Mouse (Mus musculus) forebrain, embryonic 14.5 days (tissue): ENCODE results near the gene Kdsr. TPM values are rescaled to one million over a fixed set of nuclear protein-coding genes. Genes with fewer than 3 reads are reported as not detected.

Experiments used
- ATAC-seq: fragments of 200-750 bp; cut with Nextera tagmentation; 2 replicates; pipeline ENCODE4 v1.8.0; 2017; ENCODE audit warnings: mild to moderate bottlenecking, moderate library complexity
- DNase-seq: peaks from one replicate; pipeline ENCODE4 v3.0.0-alpha.2; 2015; ENCODE audit warnings: low spot score
- H3K27ac ChIP-seq: fragments of 300-500 bp; sonication (generic); 2 replicates; pipeline ENCODE4 v1.5.1; 2014; ENCODE audit warnings: low read depth, mild to moderate bottlenecking, control low read depth, low read length, moderate library complexity
- H3K27me3 ChIP-seq: fragments of 300-500 bp; sonication (generic); replicated peaks from 2 replicates; pipeline ENCODE4 v1.6.1; 2014; ENCODE audit warnings: low read length, control low read depth, mixed read lengths; ENCODE audit not compliant: control insufficient read depth, insufficient read depth
- H3K36me3 ChIP-seq: fragments of 300-500 bp; sonication (generic); 2 replicates; pipeline ENCODE4 v1.6.1; 2014; ENCODE audit warnings: low read length, control low read depth; ENCODE audit not compliant: control insufficient read depth, insufficient read depth
- H3K4me1 ChIP-seq: fragments of 300-500 bp; sonication (generic); 2 replicates; pipeline ENCODE4 v1.6.1; 2014; ENCODE audit warnings: antibody characterized with exemption, low read length, control low read depth; ENCODE audit not compliant: control insufficient read depth, insufficient read depth
- H3K4me2 ChIP-seq: fragments of 300-500 bp; sonication (generic); 2 replicates; pipeline ENCODE4 v1.6.1; 2014; ENCODE audit warnings: mild to moderate bottlenecking, control low read depth, low read length
- H3K4me3 ChIP-seq: fragments of 300-500 bp; sonication (generic); 2 replicates; pipeline ENCODE4 v1.5.1; 2014; ENCODE audit warnings: low read depth, low read length, control low read depth
- H3K9ac ChIP-seq: fragments of 300-500 bp; sonication (generic); 2 replicates; pipeline ENCODE4 v1.6.1; 2014; ENCODE audit warnings: mild to moderate bottlenecking, low read length, control low read depth, moderate library complexity
- H3K9me3 ChIP-seq: fragments of 300-500 bp; sonication (generic); replicated peaks from 2 replicates; pipeline ENCODE4 v1.6.1; 2016; ENCODE audit warnings: low read length, control low read depth, mixed read lengths; ENCODE audit not compliant: control insufficient read depth
- WGBS: fragments of 180-500 bp; shearing (Covaris S2); extraction: QIAGEN DNeasy Blood & Tissue Kit; methylation state at CpG from one replicate; pipeline ENCODE4 v1.1.7; 2014; 5-methylcytosine and 5-hydroxymethylcytosine counted together
- polyA plus RNA-seq: library from polyadenylated mRNA; unstranded; fragments of >200 nt; fragmentation: Nextera tagmentation; extraction: Ambion mirVana; gene quantifications from 2 replicates; pipeline ENCODE4 v1.2.1, GENCODE M21; 2014

Gene Kdsr
- polyA plus RNA-seq, 1 experiment from 2014 or later = 13.7 TPM

DNA sequence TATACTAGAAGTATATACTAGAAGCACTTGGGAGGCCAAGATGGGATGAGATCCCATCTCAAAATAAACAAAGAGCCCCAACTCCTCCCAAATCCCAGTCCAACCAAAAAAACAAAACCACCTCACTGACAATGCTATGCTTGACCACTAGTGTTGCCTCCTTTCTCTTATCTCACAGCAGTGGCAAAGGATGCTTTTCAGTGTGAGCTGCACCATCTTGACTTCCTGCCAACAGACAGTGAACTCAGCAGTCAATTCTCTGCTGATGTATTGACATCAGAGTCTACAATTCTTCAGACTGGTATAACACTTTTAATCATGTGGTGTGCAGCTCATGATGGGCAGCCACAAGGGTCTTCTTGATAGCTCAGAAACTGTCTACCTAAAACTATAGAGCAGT, 9.2 kb upstream of the Kdsr start:
- peaks cover 50% of the 10 kb centered on the region for H3K36me3 ChIP-seq

DNA sequence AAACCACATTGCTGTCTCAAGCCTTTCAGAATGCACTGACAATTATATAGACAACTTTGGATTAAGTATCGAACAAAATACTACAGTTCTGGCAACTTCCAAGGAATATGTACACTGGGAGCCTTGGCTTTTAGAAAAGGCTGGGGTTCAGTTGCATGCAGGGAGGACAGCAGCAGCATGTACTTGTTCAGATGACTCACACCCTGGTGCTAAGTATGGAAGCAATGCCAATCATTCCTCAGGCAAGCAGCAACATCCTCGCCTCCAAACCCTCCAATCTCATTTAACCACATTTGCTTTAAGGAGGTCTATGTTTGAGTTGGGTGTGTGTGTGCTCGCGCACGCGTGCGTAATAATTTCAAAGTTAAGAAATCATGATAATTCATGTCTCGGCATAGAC, 6.2 kb upstream of the Kdsr start:
- H3K9me3 ChIP-seq = no peaks in the 10 kb centered on the region
- no peak overlapping the region for H3K4me3 ChIP-seq
- peaks cover 35% of the 10 kb centered on the region for H3K36me3 ChIP-seq
- no peak overlapping the region for H3K4me2 ChIP-seq
- no peak for DNase-seq
- 95% methylated on average over 8 of the region's 8 CpGs for WGBS
- no peaks in the 10 kb centered on the region for H3K4me1 ChIP-seq
- H3K27ac ChIP-seq = no peak overlapping the region
- no peaks in the 10 kb centered on the region for H3K27me3 ChIP-seq
- ATAC-seq = no peak
- H3K9ac ChIP-seq = no peak overlapping the region

More for the DNA sequence above, 9.2 kb upstream of the Kdsr start:
- Histone ChIP-seq H3K9ac (no peak overlapping the region), H3K4me3 (no peak overlapping the region), H3K9me3 (no peaks in the 10 kb centered on the region), H3K4me1 (no peaks in the 10 kb centered on the region), H3K27ac (no peak overlapping the region), H3K4me2 (no peak overlapping the region), H3K27me3 (no peaks in the 10 kb centered on the region)
- ATAC-seq (no peak), DNase-seq (peak; percentile 1)

DNA sequence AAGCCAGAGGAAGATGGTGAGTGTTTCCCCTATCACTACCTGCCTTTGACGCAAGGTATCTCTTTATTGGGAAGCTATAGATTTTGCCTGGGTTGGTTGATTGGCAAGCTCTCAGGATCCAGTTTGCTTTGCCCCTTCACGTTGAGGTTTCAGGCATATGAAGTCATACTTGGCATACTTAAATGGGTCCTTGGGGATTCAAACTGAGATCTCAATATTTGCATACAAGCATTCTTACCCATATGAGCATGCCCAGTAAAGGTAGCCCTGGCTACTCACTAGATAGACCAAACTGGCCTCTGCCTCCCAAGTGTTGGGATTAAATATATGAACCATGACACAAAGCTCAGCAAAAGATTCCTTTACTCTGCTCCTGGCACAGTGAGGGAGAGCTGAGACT, 5.3 kb upstream of the Kdsr start:
- H3K27ac ChIP-seq = no peak overlapping the region
- 88% methylated on average over 2 of the region's 2 CpGs for WGBS
- H3K27me3 ChIP-seq = no peaks in the 10 kb centered on the region
- no peaks in the 10 kb centered on the region for H3K4me1 ChIP-seq
- no peak for DNase-seq
- H3K9me3 ChIP-seq = no peaks in the 10 kb centered on the region
- no peak overlapping the region for H3K4me3 ChIP-seq
- no peak overlapping the region for H3K4me2 ChIP-seq
- H3K9ac ChIP-seq = no peak overlapping the region
- ATAC-seq = no peak
- peaks cover 27% of the 10 kb centered on the region for H3K36me3 ChIP-seq

DNA sequence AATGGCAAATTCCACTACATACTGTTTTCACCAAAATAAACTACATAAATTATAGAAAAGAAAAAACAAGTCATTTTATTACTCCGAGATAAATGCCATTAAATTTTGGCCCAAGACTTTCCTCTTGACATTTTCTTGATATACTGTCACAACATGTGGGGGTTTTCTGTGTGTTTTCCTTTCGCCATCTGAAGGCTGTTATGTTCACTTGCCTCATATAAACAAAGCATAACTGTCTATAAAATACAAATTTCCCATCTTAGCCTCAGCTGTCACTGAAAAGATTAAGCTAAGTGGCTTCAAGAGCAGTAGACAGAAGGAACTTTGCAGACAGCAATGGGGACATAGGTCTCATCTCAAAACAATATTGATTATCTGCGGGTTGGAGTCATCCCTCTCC, 4.8 kb upstream of the Kdsr start:
- H3K4me1 ChIP-seq = no peaks in the 10 kb centered on the region
- 92% methylated on average over 3 of the region's 3 CpGs for WGBS
- H3K36me3 ChIP-seq = peaks cover 24% of the 10 kb centered on the region
- H3K4me2 ChIP-seq = no peak overlapping the region
- DNase-seq (no peak), ATAC-seq (no peak)
- H3K9ac ChIP-seq = no peak overlapping the region
- no peak overlapping the region for H3K27ac ChIP-seq
- no peak overlapping the region for H3K4me3 ChIP-seq
- H3K27me3 ChIP-seq = no peaks in the 10 kb centered on the region
- H3K9me3 ChIP-seq = no peaks in the 10 kb centered on the region

DNA sequence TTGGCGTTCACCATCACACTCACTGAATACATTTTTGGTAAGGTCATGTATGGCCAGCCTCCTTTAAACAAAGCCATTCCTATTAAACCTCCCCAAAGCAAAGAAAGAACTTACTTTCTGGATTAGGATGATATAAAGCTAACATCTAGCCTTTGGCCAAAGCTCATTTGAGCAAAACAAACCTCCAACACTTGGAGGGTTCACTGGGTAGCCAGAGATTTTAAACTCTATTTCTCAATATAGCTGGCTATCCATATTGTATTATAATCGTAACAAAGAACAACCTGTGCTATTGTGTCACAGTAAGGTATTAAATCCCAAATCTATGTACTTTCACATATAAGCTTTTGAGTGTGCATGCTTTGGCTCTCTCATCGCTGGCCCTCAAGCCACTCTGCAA, 1.2 kb upstream of the Kdsr start:
- Histone ChIP-seq H3K4me2 (no peak overlapping the region), H3K27me3 (no peaks in the 10 kb centered on the region), H3K9ac (no peak overlapping the region), H3K36me3 (peaks cover 8% of the 10 kb centered on the region; the same call in 1 of the 2 replicates), H3K27ac (no peak overlapping the region), H3K9me3 (no peaks in the 10 kb centered on the region), H3K4me3 (no peak overlapping the region), H3K4me1 (peaks cover 4% of the 10 kb centered on the region)
- no peak for ATAC-seq
- 84% methylated on average over 3 of the region's 3 CpGs for WGBS
- no peak for DNase-seq

DNA sequence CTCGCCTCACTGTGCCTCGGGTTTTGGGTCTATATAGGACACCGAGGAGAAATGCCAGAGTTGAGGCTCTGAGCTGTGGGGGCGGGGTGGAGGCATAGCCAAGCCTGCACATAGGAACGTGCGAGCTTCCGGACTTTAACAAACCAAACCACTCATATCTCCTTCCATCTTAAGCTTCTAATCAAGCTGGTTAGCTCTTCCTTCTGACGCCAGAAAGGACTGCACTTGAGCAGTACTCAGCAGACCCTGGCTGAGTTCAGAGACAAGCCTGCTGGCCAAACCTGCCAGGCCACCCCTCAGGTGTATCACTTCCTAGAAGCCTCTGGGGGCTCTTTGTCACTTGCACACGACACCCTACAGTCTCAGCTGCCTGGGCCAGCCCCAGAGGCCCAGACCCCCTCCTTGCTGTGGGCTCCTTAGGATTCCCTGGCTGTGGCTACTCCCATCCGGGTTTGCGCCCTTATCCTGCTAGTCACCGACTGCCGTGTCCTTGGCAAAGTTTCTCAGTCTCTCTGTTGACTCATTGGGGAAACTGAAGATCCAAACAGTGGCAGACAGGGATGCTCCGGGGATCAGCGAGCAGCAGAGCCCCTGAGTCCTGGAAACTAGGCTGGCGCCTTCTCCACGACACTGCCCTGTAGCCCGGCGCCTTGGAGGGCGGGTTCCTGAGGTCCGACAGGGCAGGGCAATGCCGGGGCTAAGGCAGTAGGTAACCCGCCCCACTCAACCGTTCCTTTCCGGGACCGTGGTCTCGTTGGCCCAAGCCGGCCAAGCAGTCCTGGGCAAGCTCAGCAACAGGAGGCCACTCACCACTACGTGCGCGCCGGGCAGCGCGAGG, 574 bp downstream of the Kdsr start:
- no peaks in the 10 kb centered on the region for H3K36me3 ChIP-seq
- no peaks in the 10 kb centered on the region for H3K27me3 ChIP-seq
- DNase-seq = peak; percentile 14
- H3K9ac ChIP-seq = peak overlapping the region; percentile 81
- H3K9me3 ChIP-seq = no peaks in the 10 kb centered on the region
- WGBS = 4% methylated on average over 34 of the region's 34 CpGs
- peak overlapping the region; percentile 85 for H3K27ac ChIP-seq
- H3K4me3 ChIP-seq = peak overlapping the region; percentile 72
- peaks cover 4% of the 10 kb centered on the region for H3K4me1 ChIP-seq
- peak overlapping the region; percentile 94 for H3K4me2 ChIP-seq
- peak; percentile 26 for ATAC-seq

DNA sequence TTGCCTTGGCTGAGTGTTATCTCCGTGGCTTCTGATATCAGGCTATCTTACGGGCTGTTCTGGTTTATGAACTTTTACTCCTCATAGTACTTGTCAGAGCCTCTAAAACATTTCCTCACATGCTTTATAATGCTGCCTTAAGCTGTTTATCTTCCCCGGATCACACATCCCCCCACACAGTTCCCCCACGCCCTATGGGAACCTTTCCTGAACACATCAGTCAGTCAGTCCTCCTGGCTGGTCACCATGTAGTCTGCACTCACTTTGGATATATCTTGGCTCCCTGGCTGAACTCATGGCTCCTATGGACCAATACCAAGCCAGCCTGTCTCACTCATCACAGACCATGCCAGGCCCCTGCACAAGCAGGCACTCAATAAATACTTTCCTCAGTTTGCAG, 2.9 kb downstream of the Kdsr start:
- H3K27ac ChIP-seq = no peak overlapping the region
- H3K9me3 ChIP-seq = no peaks in the 10 kb centered on the region
- no peaks in the 10 kb centered on the region for H3K27me3 ChIP-seq
- ATAC-seq (no peak), DNase-seq (no peak)
- H3K9ac ChIP-seq = no peak overlapping the region
- peaks cover 4% of the 10 kb centered on the region; the same call in 1 of the 2 replicates for H3K36me3 ChIP-seq
- no peak overlapping the region for H3K4me3 ChIP-seq
- WGBS = 93% methylated on average over 4 of the region's 4 CpGs
- no peak overlapping the region for H3K4me2 ChIP-seq
- peaks cover 4% of the 10 kb centered on the region for H3K4me1 ChIP-seq

DNA sequence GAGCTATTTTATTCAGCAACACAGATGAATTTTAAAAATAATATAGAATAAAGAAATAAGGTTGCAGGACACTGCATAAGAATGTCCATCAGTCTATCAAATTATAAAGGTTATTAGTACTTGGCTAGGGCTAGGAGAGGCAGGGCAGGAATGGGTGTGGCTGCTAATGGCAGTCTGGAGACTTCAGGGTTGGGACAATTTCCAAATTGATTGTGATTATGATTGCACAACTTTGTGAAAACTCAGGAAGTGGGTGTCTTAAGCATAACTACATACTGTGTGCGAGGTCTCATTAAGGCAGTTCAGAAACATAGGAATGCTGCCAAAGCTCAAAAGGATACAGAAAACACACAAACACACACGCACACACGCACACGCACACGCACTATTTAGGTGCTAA, 7.5 kb downstream of the Kdsr start:
- ATAC-seq = no peak
- H3K4me2 ChIP-seq = no peak overlapping the region

DNA sequence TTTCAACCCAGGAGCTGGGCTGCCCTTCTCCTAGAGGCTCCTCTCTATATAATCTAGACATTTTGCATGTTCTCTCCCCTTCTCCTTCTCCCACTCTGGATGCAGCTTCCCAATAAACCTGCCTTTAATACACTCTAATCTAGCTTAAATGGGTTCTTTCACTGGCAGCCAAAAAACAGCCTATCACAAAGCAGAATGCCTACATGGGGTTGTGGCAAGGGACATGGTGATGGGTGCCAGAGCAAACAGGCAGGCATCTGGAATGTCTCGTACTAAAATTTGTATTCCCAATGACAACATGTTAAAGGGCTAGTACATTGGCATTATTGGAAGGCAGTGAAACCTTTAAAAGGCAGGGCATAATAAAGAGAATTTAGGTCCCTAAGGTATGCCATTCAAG, 8.9 kb downstream of the Kdsr start:
- Histone ChIP-seq H3K27me3 (no peaks in the 10 kb centered on the region), H3K36me3 (peaks cover 22% of the 10 kb centered on the region), H3K4me2 (no peak overlapping the region), H3K9ac (no peak overlapping the region), H3K4me1 (no peaks in the 10 kb centered on the region), H3K9me3 (no peaks in the 10 kb centered on the region), H3K27ac (no peak overlapping the region), H3K4me3 (no peak overlapping the region)
- whole genome bisulfite sequencing = 85% methylated on average over 1 of the region's 1 CpGs
- ATAC-seq (no peak), DNase-seq (no peak)

More for the DNA sequence above, 7.5 kb downstream of the Kdsr start:
- Histone ChIP-seq H3K27ac (no peak overlapping the region), H3K9ac (no peak overlapping the region), H3K4me1 (no peaks in the 10 kb centered on the region), H3K9me3 (no peaks in the 10 kb centered on the region), H3K4me3 (no peak overlapping the region), H3K36me3 (peaks cover 10% of the 10 kb centered on the region), H3K27me3 (no peaks in the 10 kb centered on the region)
- 84% methylated on average over 5 of the region's 5 CpGs for WGBS
- DNase-seq = no peak
